Mouse (Mus musculus) gastrocnemius, adult 2 months (tissue): Measurements from ENCODE around the gene Baiap2. TPM values are rescaled to one million over a fixed set of nuclear protein-coding genes. Genes with fewer than 3 reads are reported as not detected.

Experiments
- DNase-seq: peaks from one replicate; pipeline ENCODE4 v3.0.0; 2022
- H3K27ac ChIP-seq: fragments of 200-600 bp; 2 replicates; pipeline ENCODE4 v1.8.1; 2022; ENCODE audit warnings: mild to moderate bottlenecking
- H3K4me3 ChIP-seq: fragments of 200-600 bp; 2 replicates; pipeline ENCODE4 v1.8.1; 2022; ENCODE audit warnings: mild to moderate bottlenecking, moderate library complexity
- CTCF ChIP-seq: fragments of 200-600 bp; IDR thresholded peaks from 2 replicates; pipeline ENCODE4 v1.8.1; 2022; ENCODE audit warnings: antibody characterized with exemption, mild to moderate bottlenecking, moderate library complexity
- intact Hi-C: fragments of 180-260 bp; cut with DNase I; formaldehyde crosslinking; loops from one replicate; pipeline ENCODE4 v1.15.1; 2025
- long read RNA-seq, 2 experiments: library from polyadenylated mRNA; stranded (forward); transcript quantifications; one replicate each; pipeline ENCODE4 v2.0.0; 2021
- total RNA-seq, 2 experiments: library from RNA; stranded (reverse); gene quantifications; 2 replicates each; pipeline ENCODE4 v1.2.3; 2021

The Baiap2 gene
- 1 to 10 TPM; 1.5 to 2.0 TPM for total RNA-seq
- long read RNA-seq, experiment 1, partial matches to known transcripts, result 1 of 6 reads
- long read RNA-seq, experiment 1, other reads (novel, unspliced or antisense), result 2 of 6 reads
- long read RNA-seq, experiment 2, partial matches to known transcripts, result 0 of 2 reads
- long read RNA-seq, experiment 2, other reads (novel, unspliced or antisense), result 0 of 2 reads

DNA sequence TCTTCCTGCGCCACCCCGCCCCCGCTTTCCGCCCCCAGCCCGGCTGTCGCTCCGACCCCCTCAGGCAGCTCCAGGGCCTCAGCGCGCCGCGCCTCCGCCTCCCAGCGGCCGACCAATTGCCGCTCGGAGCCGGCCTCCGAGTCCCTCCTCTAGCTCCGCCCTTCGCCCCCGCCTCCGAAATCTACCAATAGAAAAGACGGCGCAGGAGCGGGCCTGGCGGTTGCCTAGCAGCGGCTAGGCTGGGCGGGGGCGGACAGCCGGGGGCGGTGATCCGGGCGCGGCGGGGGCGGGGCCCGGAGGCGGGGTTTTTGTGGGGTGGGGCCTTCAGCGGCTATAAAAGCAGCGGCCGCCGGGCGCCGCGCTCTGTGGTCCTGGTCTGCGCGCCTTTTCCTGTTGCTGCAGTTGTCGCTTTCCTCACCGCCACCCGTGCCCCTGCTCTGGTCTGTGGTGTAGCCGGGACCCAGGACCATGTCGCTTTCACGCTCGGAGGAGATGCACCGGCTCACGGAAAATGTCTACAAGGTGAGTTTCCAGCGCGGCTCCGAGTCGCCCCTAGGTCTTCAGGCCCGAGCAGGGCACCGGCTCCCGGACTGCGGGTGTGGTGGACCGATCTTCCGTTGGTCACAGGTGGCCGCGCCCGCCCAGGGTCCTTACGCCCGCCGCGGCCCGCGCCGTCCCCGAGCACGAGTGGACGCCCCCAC, at the start of gene Baiap2:
TSS of gene Baiap2 (plus strand) at position 37 of the 701 bp plus-strand sequence.
- peak within 1 kb of the TSS; percentile 85 for H3K27ac ChIP-seq
- H3K4me3 ChIP-seq, result peak within 1 kb of the TSS; percentile 89
- TF ChIP-seq CTCF, result no peak
- intact Hi-C loops, result no loop called here
- DNase-seq, result peak; percentile 100

DNA sequence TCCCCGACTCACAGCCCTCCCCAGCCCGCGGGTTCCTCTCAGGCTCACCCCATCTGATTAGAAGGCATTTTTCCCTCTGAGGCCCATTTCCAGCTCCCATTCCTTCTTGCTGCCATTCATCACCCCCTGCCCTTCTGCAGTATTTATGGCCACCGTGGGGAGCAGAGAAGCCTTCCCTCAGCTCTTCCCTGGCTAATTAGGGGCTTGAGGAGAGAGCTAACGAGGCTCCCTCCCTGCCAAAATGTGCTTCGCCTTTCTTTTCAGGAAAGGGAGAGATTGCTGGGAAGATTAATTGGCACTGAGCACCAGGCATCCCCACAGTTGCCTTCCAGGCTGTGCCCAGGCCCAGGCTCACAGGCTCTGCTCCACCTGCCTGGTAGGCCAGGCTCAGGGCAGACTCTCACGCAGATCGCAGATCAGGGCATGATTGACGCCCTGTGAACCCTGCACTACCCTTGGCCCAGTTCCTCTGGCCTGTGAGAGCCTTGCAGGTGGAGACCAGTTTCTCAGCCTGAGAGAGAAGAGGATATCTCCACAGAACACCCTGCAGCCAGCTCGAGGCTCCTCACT, 48.8 kb upstream of the Baiap2 start:
- H3K27ac ChIP-seq, result no peak overlapping the region
- intact Hi-C loops, result no loop called here
- no peak for TF ChIP-seq CTCF

DNA sequence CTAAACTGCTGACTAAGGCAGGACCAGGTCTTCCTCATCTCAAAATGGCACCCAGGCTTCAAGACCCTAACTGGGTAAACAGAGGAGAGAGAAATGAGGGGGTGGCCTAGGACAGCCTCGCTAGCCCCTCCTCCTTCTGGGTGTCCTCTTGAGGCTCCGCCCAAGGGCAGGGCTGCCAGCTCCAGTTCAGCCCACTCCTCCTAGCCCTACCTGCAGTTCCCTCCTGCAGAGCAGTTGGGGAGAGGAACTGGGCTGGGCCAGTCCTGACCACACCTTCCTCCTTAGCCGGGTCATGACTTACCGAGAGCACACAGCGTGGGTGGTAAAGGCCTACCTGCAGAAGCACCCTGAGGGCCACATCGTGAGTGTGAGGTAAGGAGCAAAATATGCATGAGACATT, 47.9 kb upstream of the Baiap2 start:
- no peak for DNase-seq
- H3K27ac ChIP-seq, result no peak overlapping the region
- no peak for TF ChIP-seq CTCF
- intact Hi-C loops, result no loop called here
- H3K4me3 ChIP-seq, result no peak overlapping the region

More for the DNA sequence above, 48.8 kb upstream of the Baiap2 start:
- no peak for DNase-seq
- H3K4me3 ChIP-seq, result no peak overlapping the region

DNA sequence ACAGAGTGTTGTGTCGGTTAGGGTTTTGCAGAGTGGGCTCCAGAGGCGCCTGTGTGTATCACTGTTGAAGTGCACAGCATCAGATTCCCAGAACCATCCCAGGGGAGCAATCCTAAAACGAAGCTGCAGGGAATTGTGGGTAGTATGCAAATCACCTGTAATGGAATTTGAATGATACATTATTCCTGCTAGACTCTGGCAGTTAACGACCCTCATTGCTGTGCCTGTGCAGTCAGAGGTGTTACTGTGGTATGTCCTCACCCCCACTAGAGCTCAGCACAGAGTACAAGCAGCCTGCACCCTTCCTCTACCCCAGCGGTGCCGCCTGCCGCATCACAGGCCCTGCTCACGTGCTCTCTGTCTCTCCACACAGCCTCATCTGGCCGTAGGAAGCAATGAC, 45.5 kb upstream of the Baiap2 start:
- H3K4me3 ChIP-seq, result no peak overlapping the region
- DNase-seq, result no peak
- intact Hi-C loops, result no loop called here
- no peak for TF ChIP-seq CTCF
- no peak overlapping the region for H3K27ac ChIP-seq

DNA sequence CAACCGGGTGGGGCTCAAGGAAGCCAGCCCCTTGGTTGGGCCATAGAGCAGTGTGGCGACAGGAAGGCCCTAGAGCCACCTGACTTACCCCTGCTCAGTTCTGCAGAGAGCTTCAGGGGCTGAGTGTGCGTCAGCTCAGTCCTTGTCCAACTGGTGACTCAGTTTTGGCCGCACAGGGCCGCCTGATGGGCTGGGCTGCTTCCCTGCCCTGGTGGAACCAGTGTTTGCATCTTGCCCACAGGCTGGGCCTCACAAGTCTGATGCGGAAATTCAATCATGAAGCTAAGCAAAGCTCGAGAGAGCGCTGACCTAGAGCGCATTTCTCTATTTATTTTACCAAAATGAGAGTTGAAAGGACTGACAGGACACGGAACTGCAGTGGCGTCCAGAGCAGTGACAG, 43.6 kb upstream of the Baiap2 start:
- Histone ChIP-seq H3K27ac (peak overlapping the region; percentile 20; the same call in 1 of the 2 replicates), H3K4me3 (no peak overlapping the region)
- TF ChIP-seq CTCF, result no peak
- intact Hi-C loops, result no loop called here
- DNase-seq, result peak; percentile 52

DNA sequence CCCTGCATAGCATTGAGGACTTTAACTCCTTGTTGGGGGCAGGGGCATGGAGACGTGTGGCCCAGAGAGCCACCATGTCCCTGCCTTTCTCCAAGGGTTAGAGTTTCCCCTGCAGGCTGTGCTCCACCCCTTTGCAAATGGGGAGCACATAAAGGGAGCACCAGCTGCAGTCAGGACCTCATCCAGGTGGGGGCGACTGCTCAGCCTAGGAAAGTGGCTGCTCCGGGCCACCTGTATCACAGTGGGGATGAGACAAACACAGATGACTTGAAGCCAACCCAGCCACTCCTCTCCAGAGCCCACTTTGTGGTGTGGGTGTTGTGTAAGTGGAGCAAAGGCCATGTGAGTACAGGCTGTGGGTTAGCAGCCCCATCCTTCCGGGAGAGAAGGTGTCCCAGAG, 41.4 kb upstream of the Baiap2 start:
- H3K27ac ChIP-seq, result no peak overlapping the region
- no peak for TF ChIP-seq CTCF

DNA sequence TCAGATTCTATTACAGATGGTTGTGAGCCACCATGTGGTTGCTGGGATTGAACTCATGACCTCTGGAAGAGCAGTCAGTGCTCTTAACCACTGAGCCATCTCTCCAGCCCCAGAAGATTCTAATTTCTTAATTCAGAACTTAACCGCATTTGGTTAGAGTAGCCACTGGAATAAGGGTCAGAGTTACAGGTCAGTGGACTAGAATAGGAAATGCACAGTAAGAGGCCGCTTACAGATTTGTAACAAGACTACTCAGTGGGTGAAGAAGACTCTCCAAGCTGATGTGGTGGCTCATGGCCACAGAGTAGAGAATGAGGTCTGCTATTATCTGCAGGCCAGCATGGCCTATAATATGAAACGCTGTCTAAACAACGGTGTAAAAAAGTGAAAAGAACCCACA, 39.7 kb upstream of the Baiap2 start:
- DNase-seq, result no peak
- Histone ChIP-seq H3K4me3 (no peak overlapping the region), H3K27ac (no peak overlapping the region)
- no peak for TF ChIP-seq CTCF
- intact Hi-C loops, result no loop called here

More for the DNA sequence above, 41.4 kb upstream of the Baiap2 start:
- H3K4me3 ChIP-seq, result no peak overlapping the region
- intact Hi-C loops, result no loop called here
- no peak for DNase-seq

DNA sequence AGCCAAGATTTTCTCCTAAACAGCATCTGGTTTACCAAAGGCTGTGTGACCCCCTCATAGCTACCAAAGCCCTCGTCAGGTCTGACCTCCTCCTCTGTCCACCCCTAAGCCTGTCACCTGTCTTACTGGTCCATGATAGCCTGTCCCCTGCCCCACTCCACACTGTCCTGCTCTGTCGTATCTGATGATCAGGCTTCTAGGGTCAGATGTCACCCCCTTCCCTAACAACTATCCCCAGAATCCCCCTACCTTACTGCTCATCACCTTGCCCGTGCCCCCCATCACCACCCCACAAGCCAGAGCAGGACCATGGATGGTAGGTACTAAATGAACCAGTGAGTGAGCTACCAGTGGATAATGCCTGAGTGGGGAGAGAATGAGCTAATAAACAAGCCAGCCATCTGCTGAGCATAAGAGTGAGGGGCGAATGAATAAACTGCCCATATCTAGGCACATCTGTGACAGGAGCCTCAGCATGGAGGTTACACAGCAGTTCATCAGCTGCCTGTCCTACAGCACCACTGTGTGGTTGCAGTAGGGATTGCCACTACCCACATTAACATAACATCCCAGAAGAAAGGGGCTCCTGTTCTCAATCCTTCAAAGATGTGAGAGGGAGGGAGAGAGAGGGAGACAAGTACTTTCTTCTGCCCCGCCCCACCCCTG, 37.8 kb upstream of the Baiap2 start:
- intact Hi-C loops, result loop anchor here (1.0 kb wide), 1 partner anchor 401 kb away; no protein-coding TSS in a partner anchor
- peak; percentile 64 for DNase-seq
- peak; percentile 87 for TF ChIP-seq CTCF
- Histone ChIP-seq H3K27ac (no peak overlapping the region), H3K4me3 (no peak overlapping the region)

DNA sequence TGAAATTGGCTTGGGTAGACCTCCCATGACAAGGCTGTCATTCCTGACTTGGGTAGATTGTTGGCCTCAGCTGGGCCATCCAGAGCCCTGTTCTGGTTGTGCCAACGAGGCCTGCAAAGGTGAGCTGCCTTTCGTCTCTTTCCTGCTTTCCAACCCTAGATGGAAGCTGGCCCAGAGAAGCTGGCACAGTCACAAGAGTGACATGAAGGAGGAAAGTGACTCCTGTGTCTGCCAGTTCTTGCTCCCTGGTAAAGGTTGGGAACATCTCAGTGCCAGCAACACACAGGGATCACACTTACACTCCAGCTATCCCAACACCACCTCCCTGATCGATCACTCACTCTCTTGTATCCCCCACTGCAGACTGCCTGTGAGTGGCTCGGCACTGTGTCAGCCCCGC, 36.8 kb upstream of the Baiap2 start:
- H3K27ac ChIP-seq, result no peak overlapping the region
- DNase-seq, result no peak
- H3K4me3 ChIP-seq, result no peak overlapping the region
- no peak for TF ChIP-seq CTCF
- intact Hi-C loops, result loop anchor here (1.0 kb wide), 1 partner anchor 402 kb away; no protein-coding TSS in a partner anchor

DNA sequence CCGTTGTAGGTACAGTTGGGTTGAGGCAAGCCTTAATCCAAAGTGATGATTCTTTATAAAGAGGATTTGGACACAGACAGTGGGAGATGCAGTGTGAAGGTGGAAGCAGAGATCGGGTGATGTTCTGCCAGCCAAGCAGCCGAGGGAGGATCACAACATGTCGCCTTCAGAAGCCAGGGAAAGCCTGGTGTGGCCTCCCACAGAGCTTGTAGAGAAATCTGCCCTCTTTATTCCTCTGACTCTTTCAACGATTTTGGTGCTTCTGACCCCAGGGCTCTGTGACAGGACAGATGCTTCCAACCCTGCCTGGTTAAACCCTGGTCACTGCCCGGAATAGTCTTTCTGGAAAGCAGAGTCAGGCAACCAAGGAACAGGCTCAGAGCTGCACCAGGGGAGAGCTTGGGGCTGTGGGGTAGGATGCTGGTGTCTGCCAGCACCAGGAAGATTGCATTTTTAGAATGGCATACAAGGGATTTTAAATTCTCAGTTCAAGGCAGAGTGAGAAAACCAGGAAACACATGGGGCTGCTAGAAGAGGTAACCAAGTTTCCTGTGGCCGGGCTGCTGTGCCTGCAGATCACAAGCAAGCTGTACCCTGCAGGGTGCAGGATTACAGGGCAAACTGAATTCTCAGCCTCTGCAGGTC, 35.4 kb upstream of the Baiap2 start:
- intact Hi-C loops, result no loop called here
- Histone ChIP-seq H3K27ac (no peak overlapping the region), H3K4me3 (no peak overlapping the region)
- DNase-seq, result no peak
- no peak for TF ChIP-seq CTCF

DNA sequence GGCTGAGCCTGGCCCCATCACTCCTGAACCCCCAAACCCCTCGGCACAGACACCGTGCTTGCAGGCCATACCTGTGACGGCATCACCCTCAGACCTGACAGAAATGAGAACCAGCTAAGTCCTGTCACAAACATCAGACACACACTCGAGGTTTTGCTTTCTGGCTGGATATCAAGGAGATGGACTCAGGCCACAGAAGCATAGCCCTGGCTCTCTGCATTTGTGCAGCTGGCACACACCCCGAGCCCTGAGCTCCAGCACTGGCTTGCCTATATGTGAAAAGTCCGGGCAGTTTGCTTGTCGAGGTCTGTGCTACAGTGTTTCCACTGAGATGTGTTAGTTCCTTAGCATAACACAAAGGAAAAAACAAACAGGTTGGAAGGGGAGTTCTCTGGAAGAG, 34.9 kb upstream of the Baiap2 start:
- Histone ChIP-seq H3K4me3 (no peak overlapping the region), H3K27ac (no peak overlapping the region)
- no peak for DNase-seq
- intact Hi-C loops, result no loop called here
- TF ChIP-seq CTCF, result no peak

DNA sequence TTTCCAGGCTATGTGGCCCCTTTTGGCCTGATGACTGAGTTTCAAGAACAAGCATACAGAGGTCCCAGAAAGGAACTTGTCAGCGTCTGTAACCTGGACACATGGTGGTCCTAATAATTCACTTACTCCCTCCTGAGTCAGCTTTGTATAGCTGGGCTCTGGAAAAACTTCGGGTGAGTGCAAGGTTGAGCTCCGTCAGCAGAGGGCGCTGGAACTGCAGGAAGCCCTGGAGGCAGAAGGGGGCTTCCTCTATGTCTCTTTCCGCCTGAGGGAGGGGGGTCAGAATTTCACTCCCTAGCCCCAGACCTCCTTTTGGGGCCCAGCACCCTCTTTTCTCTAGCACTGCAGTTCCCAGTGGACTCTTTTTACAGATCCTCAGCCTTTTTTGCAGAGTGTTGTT, 33.1 kb upstream of the Baiap2 start:
- H3K4me3 ChIP-seq, result peak overlapping the region; percentile 26; the same call in 1 of the 2 replicates

DNA sequence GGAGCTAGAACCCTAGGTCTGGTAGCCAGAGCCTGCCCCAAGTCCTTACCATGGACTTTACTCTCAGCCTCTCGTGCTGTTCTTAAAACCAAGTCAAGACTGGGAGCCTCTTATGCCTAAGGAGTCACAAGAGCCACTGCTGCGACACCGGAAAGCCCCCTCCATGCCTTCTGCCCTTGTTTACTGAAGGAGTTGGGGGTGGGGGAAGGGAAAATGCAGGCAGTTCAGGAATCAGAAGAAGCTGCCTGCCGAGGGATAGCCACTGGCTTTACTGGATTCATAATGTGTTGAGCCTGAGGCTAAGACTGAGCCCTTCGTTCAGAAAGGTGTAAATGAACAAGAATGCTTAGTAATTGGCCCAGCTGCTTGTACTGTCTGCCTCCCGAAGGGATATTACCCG, 29.7 kb upstream of the Baiap2 start:
- intact Hi-C loops, result no loop called here
- Histone ChIP-seq H3K4me3 (peak overlapping the region; percentile 75), H3K27ac (peak overlapping the region; percentile 95)
- TF ChIP-seq CTCF, result no peak
- DNase-seq, result no peak

More for the DNA sequence above, 33.1 kb upstream of the Baiap2 start:
- no peak overlapping the region for H3K27ac ChIP-seq
- intact Hi-C loops, result loop anchor here (1.0 kb wide), 1 partner anchor 82 kb away; no protein-coding TSS in a partner anchor
- peak; percentile 92 for TF ChIP-seq CTCF
- peak; percentile 72 for DNase-seq
